Comparison of ENCODE assay signal across 17 mouse cellular contexts in genomic region chr13:63247631-63248030, GRCm38 (mm10).
DNase-seq lines count a peak whose midpoint lies in the region; ATAC-seq and TF ChIP-seq lines count a peak whose summit lies in the region.
"Had no signal": no experiment of that assay in that cellular context is flagged by ENCODE, and none has a peak within 500 bp of the region (broad histone marks: within the 10 kb centered on the region; RNA-seq: fewer than 3 reads in every experiment).

No protein-coding gene starts in this region.

- no peak for TF ChIP-seq CTCF in C2C12 (IDR thresholded peaks at IDR 0.05; ENCODE audit: control insufficient read depth, insufficient read depth, insufficient read length)
- no peak for TF ChIP-seq CTCF in midbrain, postnatal 0 days (IDR thresholded peaks at IDR 0.05)

- H3K9ac ChIP-seq in kidney, embryonic 15.5 days, result no peak overlapping the region
- H3K9ac ChIP-seq in embryonic facial prominence, embryonic 15.5 days, result no peak overlapping the region
- H3K9ac ChIP-seq in midbrain, postnatal 0 days (replicated peaks; ENCODE audit: low read length, poor library complexity, severe bottlenecking), result no peak overlapping the region
- H3K9ac ChIP-seq: lung, embryonic 15.5 days; neural tube, embryonic 12.5 days had no signal

- H3K27me3 ChIP-seq in kidney, embryonic 15.5 days, result no peaks in the 10 kb centered on the region
- no peaks in the 10 kb centered on the region for H3K27me3 ChIP-seq in C2C12 (ENCODE audit: control insufficient read depth, insufficient read depth, insufficient read length)
- no peaks in the 10 kb centered on the region for H3K27me3 ChIP-seq in embryonic facial prominence, embryonic 15.5 days
- H3K27me3 ChIP-seq in midbrain, postnatal 0 days (ENCODE audit: insufficient read depth, low read length), result no peaks in the 10 kb centered on the region
- H3K27me3 ChIP-seq: lung, embryonic 15.5 days; neural tube, embryonic 12.5 days; Patski had no signal

- H3K79me2 ChIP-seq in C2C12 (ENCODE audit: control insufficient read depth, insufficient read depth), result peaks cover 100% of the 10 kb centered on the region

- no peaks in the 10 kb centered on the region for H3K9me3 ChIP-seq in kidney, embryonic 15.5 days (replicated peaks)
- no peaks in the 10 kb centered on the region for H3K9me3 ChIP-seq in embryonic facial prominence, embryonic 15.5 days (replicated peaks)
- H3K9me3 ChIP-seq in midbrain, postnatal 0 days (ENCODE audit: low read length), result no peaks in the 10 kb centered on the region
- H3K9me3 ChIP-seq: lung, embryonic 15.5 days; neural tube, embryonic 12.5 days had no signal

- no peak overlapping the region for H3ac ChIP-seq in C2C12 (ENCODE audit: control insufficient read depth, insufficient read length, low read depth)

- H3K79me3 ChIP-seq in C2C12 (ENCODE audit: low read depth), result peaks cover 92% of the 10 kb centered on the region

- DNase-seq in frontal cortex, postnatal 25 days (ENCODE audit: low spot score in 2 of 2), result no peak
- no peak for DNase-seq in kidney, adult 11 months
- DNase-seq in midbrain, postnatal 0 days (ENCODE audit: low spot score), result no peak
- DNase-seq in cerebellum, adult 18-20 months, result no peak
- DNase-seq: adrenal gland, postnatal 36 days; cerebellum, adult 9-10 months; right cerebral cortex, postnatal 14 days had no signal

- H3K27ac ChIP-seq in kidney, embryonic 15.5 days, result peak overlapping the region; percentile 45; the same call in 1 of the 2 replicates
- H3K27ac ChIP-seq in embryonic facial prominence, embryonic 15.5 days (replicated peaks), result peak overlapping the region; percentile 88; the same call in 1 of the 2 replicates
- no peak overlapping the region for H3K27ac ChIP-seq in midbrain, postnatal 0 days (ENCODE audit: low read depth, low read length)
- H3K27ac ChIP-seq: neural tube, embryonic 12.5 days had no signal

- no peak overlapping the region for H3K4me2 ChIP-seq in kidney, embryonic 15.5 days
- peak overlapping the region; percentile 56 for H3K4me2 ChIP-seq in embryonic facial prominence, embryonic 15.5 days (replicated peaks)
- no peak overlapping the region for H3K4me2 ChIP-seq in midbrain, postnatal 0 days (ENCODE audit: low read depth, low read length, poor library complexity, severe bottlenecking)
- H3K4me2 ChIP-seq: liver, embryonic 11.5 days; neural tube, embryonic 12.5 days had no signal

- WGBS in kidney, embryonic 15.5 days, result 83% methylated on average over 11 of the region's 11 CpGs
- WGBS in embryonic facial prominence, embryonic 15.5 days, result 65% methylated on average over 11 of the region's 11 CpGs
- WGBS in midbrain, postnatal 0 days, result 96% methylated on average over 11 of the region's 11 CpGs

- ATAC-seq in frontal cortex, adult (ENCODE audit: low TSS enrichment), result peak; percentile 1; the same call in 1 of the 2 replicates
- ATAC-seq in kidney, embryonic 15.5 days (replicated peaks; ENCODE audit: low FRiP score), result no peak
- ATAC-seq in embryonic facial prominence, embryonic 15.5 days (ENCODE audit: insufficient number of reproducible peaks, low FRiP score, low TSS enrichment, low read depth), result no peak
- no peak for ATAC-seq in midbrain, postnatal 0 days (ENCODE audit: low FRiP score)
- ATAC-seq: activated CD4-positive, CD25-positive, alpha-beta regulatory T cell, adult 4 months; forebrain, embryonic 14.5 days; Patski had no signal

- H3K4me3 ChIP-seq in kidney, embryonic 15.5 days (replicated peaks), result no peak overlapping the region
- H3K4me3 ChIP-seq in C2C12 (ENCODE audit: insufficient read depth, poor library complexity, severe bottlenecking), result no peak overlapping the region
- 0 out of 2 replicates have a peak overlapping the region, but pooled peaks have one; percentile 7 for H3K4me3 ChIP-seq in embryonic facial prominence, embryonic 15.5 days (replicated peaks)
- H3K4me3 ChIP-seq in midbrain, postnatal 0 days (ENCODE audit: low read depth, low read length), result no peak overlapping the region
- H3K4me3 ChIP-seq: lung, embryonic 15.5 days; neural tube, embryonic 12.5 days had no signal

- peaks cover 17% of the 10 kb centered on the region for H3K36me3 ChIP-seq in kidney, embryonic 15.5 days
- H3K36me3 ChIP-seq in C2C12 (ENCODE audit: control insufficient read depth, insufficient read depth), result peaks cover 72% of the 10 kb centered on the region
- no peaks in the 10 kb centered on the region for H3K36me3 ChIP-seq in embryonic facial prominence, embryonic 15.5 days
- no peaks in the 10 kb centered on the region for H3K36me3 ChIP-seq in midbrain, postnatal 0 days (ENCODE audit: insufficient read depth, low read length)
- H3K36me3 ChIP-seq: neural tube, embryonic 12.5 days had no signal

- H3K4me1 ChIP-seq in kidney, embryonic 15.5 days, result peaks cover 93% of the 10 kb centered on the region
- peaks cover 78% of the 10 kb centered on the region for H3K4me1 ChIP-seq in embryonic facial prominence, embryonic 15.5 days
- H3K4me1 ChIP-seq in midbrain, postnatal 0 days (ENCODE audit: insufficient read depth, low read length), result no peaks in the 10 kb centered on the region

TF ChIP-seq in C2C12, 6 proteins besides CTCF, POLR2A, EP300 and RAD21:
- TF ChIP-seq MYOG (IDR thresholded peaks at IDR 0.05; ENCODE audit: control insufficient read depth, extremely low read depth, insufficient read length) (no peak), MAX (IDR thresholded peaks at IDR 0.05) (peak; percentile 38)
